Mouse (Mus musculus) testis, postnatal 14 days (tissue): ENCODE measurements around the gene Slc5a5.

Experiments used
- DNase-seq: peaks from one replicate; pipeline ENCODE4 v3.0.0; 2021; ENCODE audit warnings: low spot score

Gene Slc5a5

DNA sequence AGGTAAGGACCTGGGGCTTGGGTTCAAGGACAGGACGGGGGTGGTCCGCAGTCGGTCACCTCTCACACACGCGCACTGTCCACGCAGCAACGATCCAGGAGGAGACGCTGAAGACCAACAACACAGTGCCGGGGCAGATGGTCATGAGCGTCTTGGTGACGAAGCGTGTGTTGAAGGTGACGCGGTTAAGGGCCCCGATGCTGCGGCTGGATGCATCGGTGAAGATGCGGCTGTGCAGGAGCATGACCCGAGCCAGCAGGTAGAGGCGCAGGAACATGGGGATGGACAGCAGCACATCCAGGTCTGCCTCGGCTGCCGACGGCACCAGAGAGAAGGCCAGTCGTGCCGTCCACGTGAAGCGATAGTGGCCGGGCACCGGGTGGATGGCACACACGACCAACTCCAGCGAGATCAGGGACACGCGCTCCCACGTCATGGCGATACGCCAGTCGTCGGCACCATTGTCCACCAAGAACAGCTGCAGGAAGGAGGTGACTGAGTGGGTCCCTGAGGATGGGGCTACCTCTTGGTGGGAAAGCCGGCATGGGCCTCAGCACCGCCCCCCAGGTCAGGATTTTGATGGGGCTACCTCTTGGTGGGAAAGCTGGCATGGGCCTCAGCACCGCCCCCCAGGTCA is 39.8 kb downstream of the Slc5a5 start:
- no peak for DNase-seq

DNA sequence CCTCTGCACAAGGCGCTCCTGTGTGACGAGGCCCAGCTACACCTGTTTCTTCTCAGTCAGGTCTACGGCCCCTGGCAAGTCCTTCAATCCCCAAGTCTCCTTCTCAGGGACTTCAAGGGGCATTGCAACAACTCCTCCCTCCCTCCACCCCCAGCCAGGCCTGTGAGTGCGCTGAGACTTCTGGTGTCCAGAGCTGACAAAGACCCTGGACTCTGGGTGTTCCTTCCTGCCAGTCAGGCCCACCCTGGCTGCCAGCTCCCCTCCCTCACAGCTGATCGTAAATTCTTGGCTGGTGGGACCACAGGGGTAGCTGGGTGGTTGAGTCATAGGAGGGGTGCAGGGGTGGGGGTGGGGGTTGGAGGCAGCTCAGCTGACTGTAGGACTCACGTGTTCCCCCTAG is 40.7 kb downstream of the Slc5a5 start:
- no peak for DNase-seq

DNA sequence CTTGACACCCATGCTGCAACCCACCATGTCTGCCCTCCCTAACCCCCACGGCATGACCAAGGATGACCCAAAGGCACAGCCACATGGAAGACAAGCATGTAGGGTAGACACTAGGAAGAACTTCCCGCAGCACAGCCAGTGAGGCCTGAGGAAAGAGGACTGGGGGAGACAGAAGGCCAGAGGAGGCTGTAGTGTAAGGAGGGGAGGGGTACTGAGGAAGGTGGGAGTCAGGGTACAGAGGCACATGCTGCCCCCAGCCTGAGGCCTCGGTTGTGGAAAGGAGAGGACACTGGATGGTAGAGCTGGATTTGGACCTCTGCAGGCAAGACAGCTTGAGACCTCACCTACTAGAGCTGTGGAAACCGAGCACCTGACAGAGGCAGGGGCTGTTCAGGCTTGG is 41.6 kb downstream of the Slc5a5 start:
- no peak for DNase-seq

DNA sequence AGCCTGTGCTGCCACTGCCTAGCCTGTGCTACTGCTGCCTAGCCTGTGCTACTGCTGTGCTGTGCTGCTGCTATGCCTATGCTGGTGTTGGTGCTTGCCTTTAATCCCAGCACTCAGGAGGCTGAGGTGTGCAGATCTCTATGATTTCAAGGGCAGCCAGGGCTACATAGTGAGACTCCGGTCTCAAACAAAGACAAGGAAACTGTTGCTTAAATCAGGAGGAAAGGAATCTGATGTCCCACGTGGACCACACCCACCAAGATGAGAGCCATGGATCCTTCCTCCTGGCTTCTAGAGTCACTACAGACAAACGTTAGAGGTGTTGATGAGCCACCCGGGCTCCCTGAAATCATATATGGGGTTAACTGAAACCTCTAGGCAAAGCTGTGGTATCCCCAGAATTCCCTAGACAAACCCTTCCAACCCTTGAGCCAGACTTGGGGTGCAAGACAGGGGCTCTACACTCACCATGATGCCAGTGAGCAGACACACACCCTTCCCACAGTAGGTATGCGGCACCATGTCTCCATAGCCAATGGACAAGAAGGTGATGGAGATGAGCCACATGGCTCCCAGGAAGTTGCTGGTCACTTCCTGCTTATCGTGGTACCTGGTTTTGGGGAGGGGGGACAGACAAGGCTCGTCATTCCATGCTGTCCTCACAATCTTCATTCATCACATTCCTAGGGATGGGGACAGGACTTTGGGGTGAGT is 42.3 kb downstream of the Slc5a5 start:
- no peak for DNase-seq

DNA sequence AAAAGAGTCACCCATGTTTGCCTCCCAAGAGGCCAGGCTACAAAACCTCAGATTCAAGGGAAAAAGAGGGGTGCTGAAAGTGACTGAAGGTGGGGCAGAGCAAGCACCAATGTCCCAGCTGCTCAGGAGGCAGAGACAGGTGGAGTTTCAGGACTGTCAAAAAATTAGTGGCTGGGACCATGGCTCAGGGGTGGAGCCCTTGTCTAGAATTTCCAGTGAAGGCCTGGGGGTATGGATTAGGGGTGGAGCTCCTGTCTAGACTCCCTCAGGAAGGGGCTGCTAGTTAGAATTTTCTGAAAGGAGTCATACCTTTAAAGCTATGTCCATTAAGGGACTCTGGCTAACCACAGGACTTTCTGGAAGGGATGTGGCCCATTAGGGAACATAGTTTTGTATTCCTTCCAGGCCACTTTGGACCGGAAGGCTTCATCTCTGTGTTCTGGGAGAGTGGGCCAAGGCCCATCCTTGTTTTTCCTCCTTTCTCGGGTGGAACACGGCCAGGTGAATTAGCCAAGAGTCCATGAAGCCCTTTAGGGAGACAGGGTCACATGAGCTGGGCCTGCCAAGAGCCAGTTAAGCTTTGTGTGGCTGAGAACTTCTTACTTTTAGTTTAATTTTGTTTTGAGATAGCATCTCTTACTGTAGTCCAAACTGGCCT is 43.1 kb downstream of the Slc5a5 start:
- DNase-seq = no peak

DNA sequence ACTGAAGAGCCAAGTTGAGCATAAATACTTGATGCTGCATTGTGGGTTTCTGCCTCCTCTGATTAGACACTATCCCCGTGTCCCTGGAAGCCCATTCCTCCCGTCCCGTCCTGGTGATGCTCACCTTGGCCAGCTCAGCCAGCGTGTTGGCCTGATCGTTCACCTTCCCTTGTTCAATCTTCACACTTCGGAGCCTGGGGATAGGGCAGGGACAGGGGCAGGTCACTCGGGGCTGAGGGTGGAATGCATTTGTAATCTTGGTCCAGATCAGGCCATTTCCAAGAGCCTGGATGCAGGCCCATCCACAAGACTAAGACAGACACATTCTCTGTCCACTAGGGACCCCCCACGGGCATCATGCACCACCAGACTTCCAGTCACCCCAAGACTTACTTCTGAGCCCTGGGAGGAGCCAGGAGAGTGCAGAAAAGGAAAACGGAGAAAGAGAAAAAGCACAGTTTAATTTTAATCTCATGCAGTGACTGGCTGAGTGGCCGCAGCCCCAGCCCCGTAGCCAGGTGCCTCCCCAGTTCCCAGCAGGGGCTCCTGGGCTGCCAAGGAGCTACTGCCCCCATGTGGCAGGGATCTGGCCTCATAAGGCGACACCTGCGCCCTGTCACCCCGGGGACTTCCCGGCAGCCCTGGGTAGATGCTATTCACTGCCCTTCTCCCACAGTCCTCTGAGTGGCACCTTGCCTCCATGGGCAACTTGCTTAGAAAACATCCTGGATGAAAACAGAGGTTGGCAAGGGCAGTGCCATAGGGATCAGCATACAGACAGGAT is 46.0 kb downstream of the Slc5a5 start:
- DNase-seq = no peak

DNA sequence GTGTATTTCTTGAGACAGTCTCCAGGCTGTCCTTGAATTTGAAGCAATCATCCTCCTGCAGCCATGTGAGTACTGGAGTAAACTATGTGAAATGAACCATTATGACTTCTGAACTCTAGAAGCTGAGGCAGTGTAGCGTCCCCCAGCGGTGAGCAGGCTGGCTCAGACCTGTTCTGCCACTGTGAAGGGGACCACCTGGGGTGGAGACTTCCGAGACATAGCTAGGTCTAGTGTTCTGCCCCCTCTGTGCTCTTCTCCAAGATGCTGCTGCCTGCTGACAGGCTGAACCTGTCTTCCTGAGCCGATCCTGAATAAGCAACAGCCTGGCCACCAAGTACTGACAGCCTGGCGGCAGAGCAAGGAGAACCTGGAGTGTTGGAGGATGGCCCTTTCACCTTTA is 47.4 kb downstream of the Slc5a5 start:
- DNase-seq = no peak

DNA sequence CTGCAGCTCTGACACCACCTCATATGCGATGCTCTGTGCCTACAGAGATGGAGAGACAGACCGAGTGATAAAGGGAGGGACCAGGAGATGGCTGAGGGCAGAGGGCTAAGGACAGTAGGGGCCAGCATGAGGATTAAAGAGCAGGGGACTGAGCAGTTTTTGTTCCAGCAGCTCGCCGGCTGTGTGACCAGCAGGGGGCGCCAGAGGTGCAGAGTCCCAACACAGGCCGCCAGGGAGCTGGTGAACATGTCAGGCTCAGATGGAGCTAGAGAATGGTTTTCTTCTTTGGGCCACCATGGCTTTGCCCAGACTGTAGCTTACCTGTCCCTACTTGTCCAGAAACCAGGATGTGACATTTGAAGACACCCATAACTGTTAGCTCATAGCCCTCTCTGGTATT is 48.0 kb downstream of the Slc5a5 start:
- DNase-seq = peak; percentile 82

DNA sequence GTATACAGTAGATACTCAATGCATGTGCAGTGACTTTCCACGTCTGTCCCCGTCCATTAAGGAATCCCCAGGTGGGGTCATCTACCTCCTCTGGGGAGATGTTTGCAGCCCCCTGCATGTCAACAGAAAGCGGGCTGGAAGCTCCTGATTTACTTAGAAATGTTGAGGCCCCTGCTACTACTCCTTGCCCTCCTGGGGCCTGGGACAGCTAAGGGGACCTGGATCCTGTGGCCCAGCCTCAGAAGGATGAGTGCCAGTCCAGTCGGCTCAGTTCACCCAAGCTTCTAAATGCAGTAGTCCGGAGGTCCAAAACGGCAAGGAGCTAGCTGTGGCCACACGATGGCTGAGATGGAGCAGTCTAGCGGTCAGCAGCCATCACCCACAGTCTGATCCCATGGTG is 48.6 kb downstream of the Slc5a5 start:
- no peak for DNase-seq

DNA sequence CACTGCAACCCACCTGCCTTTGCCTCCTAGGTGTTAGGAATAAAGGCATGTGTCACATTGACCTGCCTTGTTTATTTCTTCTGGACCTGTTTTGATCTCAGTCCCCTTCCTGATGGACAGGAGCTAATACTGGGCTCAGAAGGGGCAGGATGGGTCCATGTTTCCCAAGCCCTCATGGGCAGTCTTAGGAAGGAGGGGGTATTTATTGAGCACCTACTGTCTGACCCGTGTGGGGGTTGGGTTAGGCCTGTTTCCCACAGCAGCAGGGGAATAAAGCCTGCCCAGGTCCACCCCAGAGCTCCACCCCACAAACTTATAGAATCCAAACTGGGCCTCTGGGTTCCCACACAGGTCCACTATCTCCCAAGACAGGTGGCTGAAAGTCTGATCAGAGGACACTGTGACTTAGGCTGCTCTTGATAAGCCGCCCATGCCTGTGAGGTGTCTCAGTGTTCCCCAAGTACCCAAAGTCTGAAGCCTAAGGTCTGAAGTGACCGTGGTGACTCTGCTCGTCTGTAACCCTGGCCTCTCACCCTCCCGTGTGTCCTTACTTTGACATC is 49.3 kb downstream of the Slc5a5 start:
- no peak for DNase-seq

DNA sequence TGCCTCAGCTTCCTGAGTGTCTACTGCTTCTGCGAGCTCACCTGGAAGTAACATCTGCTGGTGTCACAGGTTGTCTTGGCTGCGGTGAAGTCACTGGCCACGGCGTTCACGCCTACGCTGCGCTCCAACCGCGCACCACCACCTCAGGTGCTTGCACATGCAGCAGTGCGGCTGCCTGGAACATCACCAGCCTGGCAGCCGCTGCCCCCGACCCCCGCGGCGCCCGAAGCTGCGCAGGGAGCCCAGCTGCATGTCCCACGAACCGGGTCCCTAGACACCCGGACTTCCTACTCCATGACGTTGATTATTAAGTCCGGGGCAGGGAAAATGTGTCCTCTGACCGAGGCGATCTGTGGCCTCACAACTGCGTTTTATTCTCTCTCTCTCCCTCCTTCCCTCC is 50.1 kb downstream of the Slc5a5 start:
- DNase-seq = no peak

DNA sequence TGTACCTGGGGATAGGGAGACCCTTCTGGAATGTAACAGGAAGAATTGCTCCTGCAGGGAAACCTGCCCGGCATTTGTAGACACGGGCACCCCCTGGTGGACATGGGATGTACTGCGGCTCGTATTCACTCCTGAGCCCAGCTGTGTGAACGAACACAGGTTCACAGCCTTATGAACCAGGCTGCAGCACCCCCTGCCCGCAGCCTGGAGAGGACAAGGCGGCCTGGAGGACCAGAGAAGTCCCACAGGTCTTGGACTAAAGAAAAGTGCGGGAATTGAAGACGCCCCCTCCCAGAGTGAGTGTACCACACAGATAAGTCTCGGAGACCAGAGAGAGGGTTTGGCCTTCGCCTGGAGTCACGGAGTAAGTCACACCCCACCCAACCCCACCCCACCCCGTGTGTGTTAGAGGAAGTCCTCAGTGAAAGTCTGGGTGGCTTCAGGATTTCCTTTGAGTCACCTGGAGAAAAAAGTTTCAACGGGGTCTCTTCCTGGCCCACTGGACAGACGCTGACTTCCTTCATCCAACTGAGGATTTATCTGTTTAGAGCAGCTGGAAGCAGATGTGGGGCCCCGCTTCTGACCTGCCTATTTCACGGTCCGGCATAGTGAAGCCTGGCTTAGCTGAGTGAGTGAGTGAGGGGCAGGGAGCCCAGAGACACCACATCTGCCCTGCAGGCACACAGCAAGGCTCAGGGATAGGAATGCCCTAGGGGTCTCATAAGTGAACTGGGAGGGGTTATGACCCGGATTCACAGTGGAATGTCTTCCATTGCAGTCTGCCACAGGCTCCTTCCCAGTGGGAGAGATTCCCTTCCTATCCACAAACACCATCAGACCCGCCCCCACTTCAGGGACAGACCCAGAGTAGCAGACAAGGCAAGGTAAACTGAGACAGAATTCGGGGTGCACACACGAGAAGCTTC is 51.1 kb downstream of the Slc5a5 start:
- DNase-seq = peak; percentile 87

DNA sequence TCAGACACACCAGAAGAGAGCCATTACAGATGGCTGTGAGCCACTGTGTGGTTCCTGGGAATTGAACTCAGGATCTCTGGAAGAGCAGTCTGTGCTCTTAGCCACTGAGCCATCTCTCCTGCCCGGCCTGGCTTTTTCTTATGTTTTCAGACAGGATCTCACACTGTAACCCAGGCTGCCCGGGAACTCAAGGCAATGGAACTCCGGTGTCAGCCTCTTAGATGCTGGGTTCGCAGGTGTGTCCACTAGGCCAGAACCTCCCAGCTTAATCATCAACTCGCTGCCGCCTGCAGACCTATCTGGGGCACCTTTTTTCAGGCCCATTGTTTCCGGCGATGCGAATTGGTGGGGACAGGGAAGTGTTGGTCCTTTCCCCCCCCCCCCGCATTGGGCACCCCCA is 52.0 kb downstream of the Slc5a5 start:
- DNase-seq = no peak

DNA sequence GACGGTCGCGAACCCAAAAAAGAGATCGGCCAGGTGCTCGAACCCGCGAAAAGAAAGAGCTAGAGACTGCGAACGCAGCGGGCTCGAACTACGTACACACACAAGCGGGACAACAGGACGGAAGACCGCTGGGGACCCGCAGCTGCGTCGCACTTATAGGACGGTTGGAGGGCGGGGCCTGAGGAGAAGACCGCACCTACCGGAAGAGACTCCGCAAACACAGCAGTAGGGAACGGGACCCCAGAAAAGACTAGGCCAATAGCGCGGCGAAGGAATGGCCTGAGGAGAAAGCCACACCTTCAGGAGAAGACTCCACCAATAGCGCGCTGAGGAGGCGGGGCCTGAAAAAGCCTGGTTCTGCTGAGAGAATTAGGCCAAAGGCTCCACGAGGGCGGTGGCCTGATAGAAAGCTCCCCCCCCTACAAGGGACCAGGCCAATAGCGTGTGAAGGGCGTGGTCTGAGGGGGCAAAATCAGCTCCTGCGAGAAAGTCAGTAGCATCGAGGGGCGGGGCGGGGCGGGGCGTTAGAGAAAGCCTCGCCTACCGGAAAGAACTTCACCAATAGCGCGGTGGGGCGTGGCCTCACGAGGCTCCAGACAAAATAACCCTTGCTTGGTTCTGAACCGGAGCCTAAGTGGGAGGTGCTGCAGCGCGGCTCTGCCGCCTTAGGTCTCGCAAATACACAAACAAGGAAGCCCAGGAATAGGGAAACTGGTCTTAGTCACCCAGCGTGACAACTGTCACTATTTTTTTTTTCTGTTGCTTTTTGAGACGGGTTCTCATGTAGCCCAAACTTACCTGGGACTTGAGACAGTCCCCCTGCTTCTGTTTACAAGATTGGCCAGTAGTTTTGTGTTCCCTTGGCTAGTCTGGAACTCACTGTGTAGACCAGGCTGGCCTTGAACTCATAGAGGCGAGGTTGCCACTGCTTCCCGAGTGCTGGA is 52.9 kb downstream of the Slc5a5 start, which contains the start of gene Arrdc2:
Gene Arrdc2 (minus strand): TSS at position 313 of the 944 bp plus-strand sequence.
- peak; percentile 100 for DNase-seq

DNA sequence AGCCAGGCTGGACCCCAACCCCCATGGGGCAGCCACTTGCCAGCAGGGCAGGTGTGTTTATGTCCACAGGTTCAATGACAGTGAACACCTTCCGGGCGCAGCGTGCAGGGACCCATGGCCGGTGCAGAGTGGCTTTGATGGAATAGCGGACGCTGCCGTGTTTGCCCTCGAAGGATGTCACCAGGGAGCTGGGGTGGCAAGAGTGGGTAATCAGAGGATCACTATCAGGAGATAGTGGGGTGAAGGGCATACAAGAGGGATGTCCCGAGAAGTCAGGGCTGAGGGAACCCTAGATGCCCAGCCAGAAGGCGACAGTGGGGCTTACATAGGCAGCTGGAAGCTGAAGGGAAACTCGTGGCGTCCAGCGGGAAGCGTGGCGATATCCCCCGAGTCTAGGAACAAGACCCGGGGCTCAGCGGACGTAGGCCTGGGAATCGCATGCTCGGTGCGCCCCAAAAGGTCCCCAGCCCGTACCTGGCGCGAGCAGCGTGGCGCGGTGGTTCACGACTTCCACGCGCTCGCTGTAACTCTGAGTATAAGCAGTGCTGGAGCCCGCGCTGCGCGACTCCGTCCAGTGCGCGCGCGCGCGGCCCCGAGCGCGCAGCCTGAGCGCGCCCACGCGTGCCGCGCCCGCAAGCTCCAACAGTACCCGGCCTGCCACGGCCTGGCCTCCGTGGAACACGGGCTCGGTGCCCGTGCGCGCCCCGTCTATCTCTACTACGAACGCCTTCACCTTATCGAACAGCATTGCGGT is 53.7 kb downstream of the Slc5a5 start:
- no peak for DNase-seq

DNA sequence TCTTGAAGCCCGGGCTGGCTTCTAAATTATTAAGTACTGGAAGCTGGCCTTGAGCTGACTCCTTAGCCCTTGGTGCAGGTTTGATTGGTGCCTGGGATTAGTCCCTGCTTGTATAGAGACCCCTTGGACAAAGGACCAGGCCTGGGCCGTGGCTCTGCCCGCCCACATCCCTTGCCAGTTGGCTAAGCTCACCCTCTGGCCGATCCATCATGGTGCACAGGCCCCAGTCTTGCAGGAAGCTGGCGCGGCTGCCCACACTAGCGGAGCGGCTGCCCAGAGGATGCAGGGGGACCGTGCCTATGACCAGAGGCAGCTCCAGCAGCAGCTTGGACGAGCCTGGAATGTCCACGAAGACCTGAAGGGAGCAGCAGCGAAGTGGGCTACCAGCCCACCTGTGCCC is 55.9 kb downstream of the Slc5a5 start:
- no peak for DNase-seq

DNA sequence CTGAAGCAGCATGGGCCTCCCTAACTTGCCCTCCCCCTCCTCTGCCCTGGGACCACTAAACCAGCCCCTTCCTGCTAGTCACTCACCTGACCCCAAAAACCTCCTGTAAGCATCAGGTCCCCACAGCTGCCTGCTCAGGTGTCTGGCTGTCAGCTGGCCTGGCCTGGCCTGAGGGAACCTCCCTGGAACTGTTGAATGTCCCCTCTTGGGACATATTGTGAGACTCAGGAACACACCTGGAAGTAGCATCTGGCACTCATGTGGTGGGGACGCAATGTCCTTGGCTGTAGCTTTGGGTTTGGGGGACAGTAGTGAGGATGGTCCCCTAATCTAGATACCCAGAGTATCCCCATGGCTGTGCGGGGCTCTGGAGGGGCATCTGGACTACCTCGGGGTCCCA is 58.5 kb downstream of the Slc5a5 start:
- DNase-seq = no peak

DNA sequence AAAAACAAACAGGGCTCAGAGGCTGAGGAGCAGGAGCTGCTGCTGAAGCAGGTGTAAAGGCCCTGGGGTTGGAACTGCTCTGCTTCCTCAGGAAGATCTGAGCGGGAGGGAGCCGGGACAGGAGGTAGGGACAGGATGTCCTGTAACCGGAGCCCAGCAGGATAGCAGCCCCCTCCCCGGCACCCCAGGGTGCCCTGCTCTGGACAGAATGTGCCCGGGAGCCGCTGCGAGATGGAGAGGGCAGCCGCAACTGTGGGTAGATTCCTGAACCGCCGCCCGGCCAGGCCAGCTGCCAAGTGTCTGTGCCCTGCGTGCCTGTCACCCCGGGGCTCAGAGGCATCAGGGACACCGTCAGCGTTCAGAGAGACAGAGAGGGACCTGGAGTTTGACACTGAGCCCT is 59.0 kb downstream of the Slc5a5 start:
- DNase-seq = peak; percentile 60

DNA sequence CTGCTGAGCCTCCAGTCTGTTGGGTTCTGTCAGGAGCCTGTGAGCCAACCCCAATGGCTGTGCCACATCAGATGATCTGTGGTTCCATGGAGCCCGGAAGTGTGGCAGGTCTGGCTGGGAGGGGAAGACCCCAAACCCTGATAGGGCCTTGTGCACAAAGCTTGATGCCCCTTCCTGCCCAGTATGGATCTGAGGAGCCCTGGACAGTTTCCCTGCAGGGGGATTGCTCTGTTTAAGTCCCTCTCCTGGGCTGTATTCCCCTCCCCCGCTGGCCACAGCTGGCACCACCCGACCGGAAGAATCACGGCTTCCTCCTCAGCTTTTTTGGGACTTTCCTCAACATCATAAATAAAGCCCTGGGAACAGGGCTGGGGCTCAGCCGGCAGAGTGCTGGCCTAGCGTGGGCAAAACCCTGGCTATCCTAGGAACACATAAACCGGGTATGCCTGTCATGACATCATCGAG is 59.5 kb downstream of the Slc5a5 start:
- DNase-seq = no peak
